Mouse (Mus musculus) T-helper 17 cell (primary cell): ENCODE results near the gene Rpl11.
"Not testable (repeated sequence)": the region's sequence is repeated elsewhere in the genome, so short reads cannot be mapped to it uniquely, and the experiment has no call there.

Experiments
- in situ Hi-C, 2 experiments: fragments of 300-600 bp; cut with MboI, MseI; formaldehyde crosslinking; loops; 1 replicate in 1 of 2; 2 replicates in 1 of 2; pipeline ENCODE4 v1.15.1; 2025; ENCODE audit warnings: high pct_unique_total_duplicates in 2 of 2

Gene Rpl11

GRCm38 (mm10) chr4:136070592-136070991 is 17.4 kb upstream of the Rpl11 start:
- in situ Hi-C loops, result loop anchor here (5.0 kb wide), 3 partner anchors 37 to 132 kb away; no protein-coding TSS in a partner anchor

GRCm38 (mm10) chr4:136069954-136070353 is 16.7 kb upstream of the Rpl11 start:
- in situ Hi-C loops, result loop anchor here (5.0 kb wide), 3 partner anchors 37 to 132 kb away; no protein-coding TSS in a partner anchor

- in situ Hi-C loops, result no loop called here
These were observed 16.1 kb upstream of the Rpl11 start for GRCm38 (mm10) chr4:136069313-136069712.

DNA sequence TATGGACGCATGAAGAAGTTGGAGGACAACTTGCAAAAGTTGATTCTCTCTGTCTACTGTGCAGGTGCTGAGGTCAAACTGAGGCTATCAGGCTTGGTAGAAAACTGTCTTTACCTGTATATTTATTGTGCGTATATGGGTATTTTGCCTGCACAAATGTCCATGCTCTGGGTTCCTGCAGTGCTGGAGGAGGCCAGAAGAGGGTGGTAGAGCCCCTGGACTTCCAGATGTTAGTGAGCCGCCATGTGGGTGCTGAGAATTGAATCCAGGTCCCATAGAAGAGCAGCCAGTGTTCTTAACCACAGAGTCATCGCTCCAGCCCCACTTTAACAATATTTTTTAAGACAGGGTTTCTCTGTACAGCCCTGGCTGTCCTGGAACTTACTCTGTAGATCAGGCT is 9.9 kb upstream of the Rpl11 start:
- in situ Hi-C loops, result no loop called here

DNA sequence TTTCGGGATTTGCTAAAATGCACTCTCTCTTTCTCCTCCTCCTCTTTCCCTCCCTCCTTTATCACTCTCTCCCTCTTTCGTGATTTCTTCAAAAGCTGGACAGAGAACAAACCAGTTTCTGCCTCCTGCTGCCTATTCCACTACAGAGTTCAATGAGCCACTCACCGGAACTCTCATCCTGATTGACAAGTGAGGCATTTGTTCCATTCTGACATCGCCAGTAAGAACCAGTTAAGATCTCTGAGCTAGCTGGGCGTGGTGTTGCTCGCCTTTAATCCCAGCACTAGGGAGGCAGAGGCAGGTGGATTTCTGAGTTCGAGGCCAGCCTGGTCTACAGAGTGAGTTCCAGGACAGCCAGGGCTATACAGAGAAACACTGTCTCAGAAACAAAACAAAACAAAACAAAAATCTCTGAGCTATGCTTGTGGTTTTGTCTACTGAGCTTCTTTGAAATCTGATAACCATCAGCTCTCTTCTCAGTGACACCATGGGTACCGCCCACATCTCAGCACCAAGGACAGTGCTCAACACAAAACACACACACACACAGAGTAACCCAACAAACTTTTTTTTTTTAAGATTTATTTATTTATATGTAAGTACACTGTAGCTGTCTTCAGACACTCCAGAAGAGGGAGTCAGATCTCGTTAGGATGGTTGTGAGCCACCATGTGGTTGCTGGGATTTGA is 6.7 kb upstream of the Rpl11 start:
- in situ Hi-C loops, result not testable (repeated sequence)

DNA sequence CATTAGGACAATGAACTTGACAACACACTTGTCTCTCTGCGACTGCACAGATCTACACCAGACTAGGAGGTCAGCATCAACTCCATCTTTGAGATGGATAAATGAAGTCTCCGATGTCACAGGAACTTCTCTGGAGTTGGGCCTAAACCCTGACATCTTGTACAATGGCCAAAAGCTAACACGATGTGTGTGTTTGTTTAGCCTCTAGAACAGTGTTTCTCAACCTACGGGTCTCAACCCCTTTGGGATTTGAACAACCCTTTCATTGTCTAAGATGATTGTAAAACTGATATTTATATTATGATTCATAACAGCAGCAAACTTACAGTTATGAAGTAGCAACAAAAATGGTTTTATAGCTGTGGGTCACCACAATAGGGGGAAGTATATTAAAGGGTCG is 4.7 kb upstream of the Rpl11 start:
- in situ Hi-C loops, result no loop called here

DNA sequence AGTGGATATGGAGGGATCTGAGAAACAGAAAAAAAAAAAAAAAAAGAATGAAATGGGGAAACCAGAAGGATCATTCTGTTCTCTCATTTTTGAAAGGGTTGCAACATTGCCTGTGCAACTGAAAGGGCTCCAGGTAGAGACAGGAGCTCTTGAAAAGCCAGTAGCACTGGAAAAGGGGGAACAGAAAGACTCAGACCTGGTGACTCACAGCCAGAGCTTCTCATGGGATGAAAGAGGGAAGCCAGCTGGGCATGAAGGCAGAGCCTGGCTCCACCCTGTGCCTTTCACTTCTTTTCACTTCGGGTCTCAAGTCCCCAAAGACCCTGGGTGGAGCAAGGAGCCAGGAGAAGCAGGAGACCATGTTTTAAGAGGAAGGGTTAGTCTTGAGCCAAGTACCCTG is 2.8 kb upstream of the Rpl11 start:
- in situ Hi-C loops, result no loop called here

DNA sequence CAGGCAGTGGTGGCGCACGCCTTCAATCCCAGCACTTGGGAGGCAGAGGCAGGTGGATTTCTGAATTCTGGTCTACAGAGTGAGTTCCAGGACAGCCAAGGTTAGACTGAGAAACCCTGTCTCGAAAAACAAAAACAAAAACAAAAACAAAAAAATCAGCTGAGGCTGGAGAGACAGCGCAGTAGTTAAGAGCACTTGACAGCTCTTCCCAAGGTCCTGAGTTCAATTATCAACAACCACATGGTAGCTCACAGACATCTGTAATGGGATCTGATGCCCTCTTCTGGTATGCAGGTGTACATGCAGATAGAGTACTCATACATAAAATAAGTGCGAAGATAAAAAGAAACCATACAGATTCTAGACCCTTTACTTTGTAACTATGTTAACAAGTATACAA is 615 bp upstream of the Rpl11 start:
- in situ Hi-C loops, result loop anchor here in 1 of 2 experiments (5.0 kb wide), 1 partner anchor 42 kb away; no protein-coding TSS in a partner anchor

- in situ Hi-C loops, result loop anchor here in 1 of 2 experiments (5.0 kb wide), 1 partner anchor 40 kb away; no protein-coding TSS in a partner anchor
These were observed 538 bp downstream of the Rpl11 start for GRCm38 (mm10) chr4:136052534-136053246.

GRCm38 (mm10) chr4:136052060-136052459 is 1.2 kb downstream of the Rpl11 start:
- in situ Hi-C loops, result loop anchor here in 1 of 2 experiments (5.0 kb wide), 1 partner anchor 40 kb away; no protein-coding TSS in a partner anchor

DNA sequence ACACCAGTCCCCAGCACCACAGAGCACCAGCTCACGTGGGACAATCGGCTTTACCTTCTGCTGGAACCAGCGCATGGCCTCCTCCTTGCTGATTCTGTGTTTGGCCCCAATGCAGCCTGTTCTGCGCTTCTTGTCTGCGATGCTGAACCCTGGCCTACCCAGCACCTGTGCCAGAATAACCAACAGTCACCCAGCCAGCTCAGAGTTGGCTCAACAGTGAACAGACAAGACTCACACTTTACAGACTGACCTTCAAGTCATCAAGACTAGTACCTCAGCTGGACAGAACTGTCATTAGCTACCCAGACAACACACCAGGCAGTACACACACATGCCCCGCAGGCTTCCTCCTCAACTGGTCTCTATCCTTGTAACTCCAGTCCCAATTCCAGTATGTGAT is 3.0 kb downstream of the Rpl11 start:
- in situ Hi-C loops, result loop anchor here in 1 of 2 experiments (5.0 kb wide), 1 partner anchor 38 kb away; no protein-coding TSS in a partner anchor

DNA sequence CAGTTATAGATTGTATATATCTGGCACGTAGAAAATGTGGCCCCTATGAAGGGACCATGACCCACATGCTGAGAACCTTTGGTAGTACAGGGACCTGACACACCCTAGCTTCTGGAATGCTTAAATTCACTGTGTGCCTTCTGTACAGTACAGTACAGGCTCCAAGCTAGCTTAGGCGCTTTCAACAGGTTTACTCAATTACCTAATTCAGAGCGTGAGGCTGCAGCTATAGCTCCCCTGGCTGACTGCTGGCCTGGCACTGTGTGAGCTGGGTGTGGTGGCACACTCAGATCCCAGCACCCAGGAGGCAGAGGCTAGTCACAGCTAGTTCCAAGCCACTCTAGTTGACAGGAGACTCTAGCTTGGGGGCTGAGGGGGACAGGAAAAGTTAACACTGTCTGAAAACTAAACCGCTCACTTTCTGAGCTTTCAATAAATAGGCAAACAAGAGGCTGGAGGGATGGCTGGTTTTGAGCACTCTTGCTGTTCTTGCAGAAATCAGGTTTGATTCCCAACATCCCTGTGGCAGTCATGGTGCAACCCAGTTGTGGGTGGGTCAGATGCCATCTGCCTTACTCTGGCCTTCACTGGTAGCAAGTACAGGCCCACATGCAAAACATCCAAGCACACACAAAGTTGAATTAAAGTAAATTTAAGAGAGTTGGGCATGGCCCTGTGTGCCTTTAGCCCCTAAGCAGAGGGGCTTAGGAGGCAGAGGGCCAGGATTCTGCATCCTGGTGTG is 4.8 kb downstream of the Rpl11 start:
- in situ Hi-C loops, result no loop called here

DNA sequence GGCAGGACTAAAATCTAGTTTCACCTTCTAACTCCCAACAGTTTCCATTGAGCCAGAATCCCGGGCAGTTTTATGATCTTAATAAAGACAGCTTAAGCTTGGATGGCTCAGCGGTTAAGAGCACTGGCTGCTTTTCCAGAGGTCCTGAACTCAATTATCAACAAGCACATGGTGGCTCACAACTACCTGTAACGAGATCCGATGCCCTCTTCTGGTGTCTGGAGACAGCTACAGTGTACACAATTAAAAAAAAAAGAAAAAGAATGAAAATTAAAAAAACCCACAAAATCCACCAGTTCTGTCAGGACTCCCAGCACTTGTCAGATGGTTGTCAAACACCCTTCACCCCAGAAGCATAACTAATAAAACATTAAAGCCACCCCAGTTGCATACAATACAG is 5.6 kb downstream of the Rpl11 start:
- in situ Hi-C loops, result no loop called here

- in situ Hi-C loops, result no loop called here
These were observed 6.3 kb downstream of the Rpl11 start for GRCm38 (mm10) chr4:136046888-136047287.

GRCm38 (mm10) chr4:136045091-136045490 is 8.1 kb downstream of the Rpl11 start:
- in situ Hi-C loops, result no loop called here

DNA sequence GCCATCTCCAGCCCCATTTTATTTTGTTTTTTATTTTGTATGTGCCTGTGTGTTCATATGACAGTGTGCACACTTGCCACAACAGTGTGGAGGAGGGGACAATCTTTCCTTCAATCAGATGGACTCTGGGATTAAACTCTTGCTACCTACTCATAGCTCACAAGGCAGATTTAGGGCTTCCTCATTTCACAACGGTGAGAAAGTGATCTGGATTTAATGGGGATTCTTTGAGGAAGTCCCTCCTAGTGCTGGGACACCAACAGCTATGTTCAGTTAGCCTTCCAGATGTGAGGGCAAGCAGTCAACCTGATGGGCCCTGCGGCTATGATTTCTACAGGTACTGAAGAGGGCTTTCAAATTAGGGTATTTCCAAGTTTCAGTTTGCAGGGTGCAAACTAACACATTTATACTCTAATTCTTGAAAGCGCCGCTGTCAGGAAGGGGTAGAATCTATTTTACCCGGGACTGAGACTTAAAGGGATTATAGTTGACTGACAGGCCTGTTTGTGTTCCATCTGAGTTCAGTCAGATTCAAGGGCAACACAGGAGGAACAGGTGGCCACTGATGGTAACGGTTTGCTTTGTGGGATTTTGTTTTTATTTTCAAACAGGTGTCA is 9.3 kb downstream of the Rpl11 start:
- in situ Hi-C loops, result loop anchor here in 1 of 2 experiments (5.0 kb wide), 1 partner anchor 37 kb away; no protein-coding TSS in a partner anchor

- in situ Hi-C loops, result no loop called here
These were observed 18.1 kb downstream of the Rpl11 start for GRCm38 (mm10) chr4:136035078-136035477.

DNA sequence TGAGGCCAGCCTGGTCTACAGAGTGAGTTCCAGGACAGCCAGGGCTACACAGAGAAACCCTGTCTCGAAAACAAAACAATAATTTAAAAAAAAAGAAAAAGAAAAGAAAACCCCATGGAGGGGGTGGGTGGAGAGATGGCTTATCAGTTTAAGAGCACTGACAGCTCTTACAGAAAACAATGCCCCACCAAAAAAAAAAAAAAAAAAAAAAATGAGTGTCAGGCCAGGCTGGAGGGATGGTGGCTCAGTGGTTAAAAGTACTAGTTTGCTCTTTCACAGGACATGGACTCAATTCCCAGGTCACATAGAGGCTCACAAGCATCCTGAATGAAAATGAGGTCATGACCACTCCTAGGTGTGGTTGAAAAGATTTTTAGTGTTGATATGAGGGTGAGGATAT is 20.0 kb downstream of the Rpl11 start:
- in situ Hi-C loops, result no loop called here

DNA sequence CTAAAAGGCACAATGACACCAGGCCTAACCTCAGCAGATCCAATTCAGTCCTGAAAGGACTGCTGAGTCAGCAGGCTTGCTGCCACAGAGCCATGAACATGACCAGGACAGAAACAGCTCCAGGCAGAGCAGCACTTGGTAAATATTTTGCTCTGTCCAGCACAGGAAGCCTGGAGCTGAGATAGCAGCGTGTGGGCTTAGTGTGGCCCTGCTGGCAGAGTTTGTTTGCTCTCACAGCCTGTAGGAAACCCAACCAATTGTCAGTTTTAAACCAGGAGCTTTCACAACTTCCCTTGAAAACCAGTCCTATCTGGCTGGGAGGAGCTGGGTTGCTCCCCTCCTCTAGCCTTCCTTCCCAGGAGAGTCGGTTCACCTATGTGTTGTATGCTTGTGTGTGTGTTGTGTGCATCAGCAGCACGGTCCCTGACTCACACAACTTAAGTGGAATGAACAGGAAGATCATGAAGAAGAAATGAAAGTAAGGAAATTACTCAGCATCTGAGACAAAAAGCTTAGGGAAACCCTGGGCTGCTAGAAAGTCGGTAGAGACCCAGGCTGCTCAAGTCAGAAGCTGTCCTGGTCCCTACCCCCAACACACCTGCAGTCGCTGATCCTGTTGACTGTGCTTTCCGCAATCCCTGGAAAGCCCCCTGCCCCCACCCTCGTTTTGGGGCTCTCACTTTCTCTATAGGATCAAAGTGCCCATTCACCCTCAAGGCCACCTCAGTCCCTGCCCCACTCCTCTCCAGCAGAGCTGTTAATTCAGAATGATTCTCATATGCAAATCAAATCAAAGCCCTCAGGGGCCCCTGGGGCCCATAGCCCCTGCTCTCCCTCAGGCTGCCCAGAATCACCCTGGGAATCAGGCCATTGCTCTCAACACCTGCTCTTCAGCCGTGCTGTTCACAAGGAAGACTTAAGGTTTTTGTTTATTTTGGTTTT is 22.0 kb downstream of the Rpl11 start:
- in situ Hi-C loops, result no loop called here

- in situ Hi-C loops, result loop anchor here in 1 of 2 experiments (5.0 kb wide), 1 partner anchor 41 kb away; the partner anchor contains the start of gene Pithd1
These were observed 24.5 kb downstream of the Rpl11 start for GRCm38 (mm10) chr4:136028689-136029088.
